Mouse (Mus musculus) frontal cortex, postnatal 14 days (tissue): ENCODE data around the gene Gm17727.
"Not testable (repeated sequence)": the region's sequence is repeated elsewhere in the genome, so short reads cannot be mapped to it uniquely, and the experiment has no call there.

Experiments
- DNase-seq, 2 experiments: peaks; one replicate each; pipeline ENCODE4 v3.0.0; 2022; ENCODE audit warnings: low spot score in 2 of 2

The Gm17727 gene

DNA sequence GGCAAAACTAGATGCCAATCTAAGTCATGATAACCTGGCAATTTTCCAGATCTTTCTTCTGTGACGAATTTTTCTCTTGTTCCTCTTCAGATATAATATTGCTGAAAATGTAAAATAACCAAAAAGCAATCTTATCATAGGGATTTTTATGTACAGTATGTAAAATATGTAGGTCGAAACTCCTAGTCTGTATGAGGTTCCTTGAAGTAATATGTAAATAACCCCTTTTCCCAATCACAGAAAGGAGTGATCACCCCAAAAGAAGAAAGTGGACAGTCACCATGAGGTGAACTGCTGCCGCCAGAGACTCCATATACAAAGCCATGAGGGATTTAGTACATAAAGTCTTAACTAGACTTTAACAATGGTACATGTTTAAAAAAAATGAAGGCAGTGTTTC, at the start of gene Gm17727:
Gene Gm17727, minus strand, starts transcription at position 101 of the 400 bp plus-strand sequence.
- no peak for DNase-seq

DNA sequence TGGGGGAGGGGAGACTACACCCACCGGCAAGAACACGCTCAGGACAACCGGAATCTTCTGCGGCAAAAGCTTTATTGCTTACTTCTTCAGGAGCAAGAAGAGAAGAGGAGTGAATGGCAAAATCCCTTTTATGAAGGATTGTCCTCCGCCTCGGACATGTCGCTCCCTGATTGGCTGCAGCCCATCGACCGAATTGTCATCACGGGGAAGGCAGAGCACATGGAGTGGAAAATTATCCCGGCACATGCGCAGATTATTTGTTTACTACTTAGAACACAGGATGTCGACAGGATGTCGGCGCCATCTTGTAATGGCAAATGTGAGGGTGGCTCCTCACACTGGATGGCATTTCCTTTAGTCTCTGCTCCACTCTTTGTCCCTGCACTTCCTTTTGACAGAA, 40.0 kb upstream of the Gm17727 start:
- DNase-seq, result not testable (repeated sequence)

DNA sequence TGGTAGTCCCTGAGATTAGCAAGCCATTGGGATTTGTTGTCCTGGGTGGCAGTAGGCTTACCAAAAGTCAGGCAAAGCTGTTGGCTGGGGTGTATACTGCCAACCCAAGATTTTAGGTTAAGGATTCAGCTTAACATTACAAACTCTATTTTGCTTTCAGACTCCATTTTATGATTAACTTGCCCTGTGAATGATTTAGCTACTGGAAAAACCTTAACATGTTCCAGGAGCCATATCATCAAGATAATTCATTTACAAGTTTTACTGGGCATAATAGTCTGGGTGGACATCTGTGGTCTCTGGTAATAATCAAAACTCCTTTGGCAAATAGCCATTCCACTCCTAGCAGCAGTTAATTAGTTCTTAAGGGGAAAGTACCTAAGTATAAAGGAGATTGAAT, 20.2 kb upstream of the Gm17727 start:
- DNase-seq, result no peak

DNA sequence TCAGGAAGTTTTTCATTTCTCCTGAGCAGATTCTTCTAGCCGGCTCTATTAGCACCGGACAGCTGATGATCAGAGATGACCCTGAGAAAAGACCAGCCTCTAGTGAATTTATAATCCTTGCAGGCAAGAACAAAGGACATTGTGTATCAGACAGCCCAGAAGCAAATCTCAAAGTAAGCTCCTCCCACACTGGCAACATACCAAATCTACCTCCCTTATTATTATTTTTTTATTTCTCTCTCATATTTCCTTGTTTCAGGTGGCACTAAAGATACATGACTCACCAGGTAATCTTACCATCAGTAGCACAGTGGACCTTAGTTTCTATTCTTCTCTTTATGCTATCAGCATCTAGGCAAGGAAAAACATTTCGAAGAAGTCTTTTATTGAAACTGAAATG, 12.1 kb upstream of the Gm17727 start, which contains the start of the genes Gm27235 and D730048I06Rik:
Gene Gm27235, minus strand, starts transcription at position 101 of the 400 bp plus-strand sequence.
Gene D730048I06Rik, minus strand, starts transcription at position 112 of the 400 bp plus-strand sequence.
- DNase-seq, result no peak

DNA sequence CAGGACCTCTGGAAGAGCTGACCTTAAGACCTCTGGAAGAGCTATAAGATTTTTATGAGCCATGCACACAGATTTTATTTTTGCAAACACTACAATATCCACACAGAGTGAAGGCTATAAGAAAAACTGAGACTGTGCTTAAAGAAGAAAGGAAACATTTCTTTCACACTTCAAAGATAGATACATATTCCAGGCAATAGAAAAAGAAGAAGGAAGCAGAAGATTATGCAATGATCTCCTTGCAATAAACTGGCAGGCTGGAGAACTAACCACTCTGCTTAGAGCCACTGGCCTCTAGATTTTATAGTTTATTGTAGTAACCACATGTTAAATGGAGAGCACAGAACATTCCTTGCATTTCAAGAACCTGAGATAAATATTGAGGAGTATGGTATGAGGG, 21.1 kb downstream of the Gm17727 start:
- DNase-seq, result no peak

DNA sequence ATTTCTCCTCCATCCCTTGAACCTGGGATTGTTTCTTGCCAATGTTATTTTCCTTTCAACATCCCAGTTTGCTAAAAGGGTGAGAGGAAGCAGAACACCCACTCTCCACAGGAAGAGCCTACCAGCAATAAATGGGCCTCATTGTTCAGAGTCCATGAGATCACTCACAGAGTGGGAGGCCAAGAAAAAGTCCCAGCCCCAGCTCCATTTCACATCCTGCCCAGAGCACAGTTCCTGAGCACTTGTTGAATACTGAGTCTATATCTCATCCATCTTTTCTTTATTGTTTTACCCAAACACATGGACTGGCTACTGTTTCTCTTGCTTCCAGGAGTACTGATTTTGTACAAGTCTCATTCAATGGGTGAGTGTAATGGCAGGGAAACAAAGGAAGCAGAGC, 37.2 kb downstream of the Gm17727 start, which contains the start of gene Gm17677:
Gene Gm17677, plus strand, starts transcription at position 301 of the 400 bp plus-strand sequence.
- no peak for DNase-seq
